Mouse (Mus musculus) cortical plate, adult 2 months (tissue): ENCODE results near the gene Dync1i2.

Experiments
- CTCF ChIP-seq: fragments of 200-500 bp; IDR thresholded peaks from 2 replicates; pipeline ENCODE4 v1.5.1; 2011; ENCODE audit warnings: mild to moderate bottlenecking, control low read depth, low read length; ENCODE audit not compliant: insufficient read depth; ENCODE audit errors: extremely low read depth
- POLR2A ChIP-seq: fragments of 200-500 bp; IDR thresholded peaks from 2 replicates; pipeline ENCODE4 v1.6.1; 2011; ENCODE audit warnings: mild to moderate bottlenecking, low read length, control low read depth; ENCODE audit not compliant: insufficient read depth; ENCODE audit errors: extremely low read depth

GRCm38 (mm10) chr2:71245416-71245815 lies 33.9 kb downstream of the Dync1i2 start:
- 0 out of 2 replicates have a peak, but pooled peaks have one; percentile 17 for TF ChIP-seq CTCF
- no peak for TF ChIP-seq POLR2A
